Mouse (Mus musculus): ENCODE results near the gene Fbn1.

DNA sequence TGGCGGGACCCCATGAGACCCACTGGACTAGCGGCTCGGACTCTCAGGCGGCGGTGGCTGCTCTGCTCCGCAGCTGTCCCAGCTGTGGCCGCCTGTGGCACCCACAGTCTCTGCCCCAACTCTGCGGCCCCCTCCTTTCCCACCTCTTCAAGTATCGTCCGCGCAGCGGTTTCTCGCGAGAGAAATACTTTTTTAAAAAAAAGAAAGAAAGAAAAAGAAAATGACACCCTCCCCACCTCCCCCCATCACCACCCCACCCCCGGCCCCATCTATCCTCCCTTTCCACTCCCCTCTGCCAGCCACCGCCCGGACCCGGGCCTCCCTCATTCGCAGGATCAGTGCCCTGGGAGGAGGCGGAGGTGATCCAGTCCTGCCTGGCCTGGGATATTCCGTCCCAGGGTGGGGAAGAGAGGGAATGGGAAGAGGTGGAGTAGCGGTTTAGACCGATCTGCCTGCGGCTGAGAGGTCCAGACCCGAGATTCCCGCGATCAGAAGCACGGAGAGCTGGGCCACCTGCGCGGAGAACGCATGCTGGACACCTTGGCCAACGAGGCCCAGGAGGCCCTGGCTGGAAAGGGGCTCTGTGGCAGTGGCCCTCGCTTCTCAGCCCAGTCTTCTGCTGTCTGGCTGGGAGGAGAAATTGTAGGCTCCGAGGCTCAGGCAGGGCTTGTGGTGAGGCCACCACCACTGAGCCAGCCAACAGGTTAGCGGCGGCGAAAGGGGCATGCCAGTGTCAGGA, 1.3 kb downstream of the Fbn1 start:
- TF ChIP-seq CTCF (IDR thresholded peaks at IDR 0.05; ENCODE audit: low read depth) (no peak), EP300 (IDR thresholded peaks at IDR 0.05; ENCODE audit: low read depth) (no peak)

Measured in liver, embryonic 14.5 days (tissue).